Mouse (Mus musculus) hindbrain, postnatal 0 days (tissue): Measurements from ENCODE around the gene Arid3a. TPM values are rescaled to one million over a fixed set of nuclear protein-coding genes. Genes with fewer than 3 reads are reported as not detected.

ENCODE experiments used
- ATAC-seq: fragments of 200-750 bp; cut with Nextera tagmentation; 2 replicates; pipeline ENCODE4 v1.8.0; 2017; ENCODE audit warnings: mild to moderate bottlenecking, moderate TSS enrichment, moderate library complexity
- DNase-seq: peaks from one replicate; pipeline ENCODE4 v3.0.0-alpha.2; 2015; ENCODE audit warnings: low spot score
- H3K27ac ChIP-seq: fragments of 300-500 bp; sonication (generic); 2 replicates; pipeline ENCODE4 v1.5.1; 2014; ENCODE audit warnings: mild to moderate bottlenecking
- H3K27me3 ChIP-seq: fragments of 300-500 bp; sonication (generic); 2 replicates; pipeline ENCODE4 v1.6.1; 2014; ENCODE audit warnings: low read length, mixed read lengths; ENCODE audit not compliant: insufficient read depth
- H3K36me3 ChIP-seq: fragments of 300-500 bp; sonication (generic); 2 replicates; pipeline ENCODE4 v1.6.1; 2014; ENCODE audit warnings: low read length, mixed read lengths; ENCODE audit not compliant: insufficient read depth
- H3K4me1 ChIP-seq: fragments of 300-500 bp; sonication (generic); 2 replicates; pipeline ENCODE4 v1.6.1; 2014; ENCODE audit warnings: antibody characterized with exemption, low read length, mixed read lengths; ENCODE audit not compliant: insufficient read depth
- H3K4me2 ChIP-seq: fragments of 300-500 bp; sonication (generic); 2 replicates; pipeline ENCODE4 v1.6.1; 2014; ENCODE audit warnings: low read depth, mild to moderate bottlenecking, low read length, moderate library complexity, mixed read lengths
- H3K4me3 ChIP-seq: fragments of 300-500 bp; sonication (generic); 2 replicates; pipeline ENCODE4 v1.5.1; 2014; ENCODE audit warnings: low read length
- H3K9ac ChIP-seq: fragments of 300-500 bp; sonication (generic); replicated peaks from 2 replicates; pipeline ENCODE4 v1.6.1; 2014; ENCODE audit warnings: mild to moderate bottlenecking, low read length, moderate library complexity, mixed read lengths
- H3K9me3 ChIP-seq: fragments of 300-500 bp; sonication (generic); 2 replicates; pipeline ENCODE4 v1.6.1; 2016; ENCODE audit warnings: low read length, mixed read lengths
- CTCF ChIP-seq: IDR thresholded peaks from 2 replicates; pipeline ENCODE4 v1.5.1; 2016; ENCODE audit warnings: antibody characterized with exemption, control low read depth, low read depth
- WGBS: fragments of 180-500 bp; shearing (Covaris S2); extraction: QIAGEN DNeasy Blood & Tissue Kit; methylation state at CpG from one replicate; pipeline ENCODE4 v1.1.7; 2014; 5-methylcytosine and 5-hydroxymethylcytosine counted together
- polyA plus RNA-seq: library from polyadenylated mRNA; unstranded; fragments of >200 nt; fragmentation: Nextera tagmentation; extraction: Ambion mirVana; gene quantifications from 2 replicates; pipeline ENCODE4 v1.2.1, GENCODE M21; 2015
- total RNA-seq: library from RNA; depleted of rRNA; stranded (reverse); fragments of >200 nt; gene quantifications from 2 replicates; pipeline ENCODE4 v1.2.3, GENCODE M21; 2014; rRNA removed

Gene Arid3a
- total and polyA plus RNA-seq, 2 experiments from 2014 or later = 2.6 to 10.1 TPM

GRCm38 (mm10) chr10:80004233-80004705 is 77.4 kb downstream of the Arid3a start:
- Histone ChIP-seq H3K27ac (no peak overlapping the region), H3K27me3 (0 out of 2 replicates have a peak, but pooled peaks cover 5% of the 10 kb centered on the region), H3K36me3 (no peaks in the 10 kb centered on the region), H3K4me3 (no peak overlapping the region), H3K9me3 (no peaks in the 10 kb centered on the region), H3K9ac (no peak overlapping the region), H3K4me2 (no peak overlapping the region), H3K4me1 (0 out of 2 replicates have a peak, but pooled peaks cover 7% of the 10 kb centered on the region)
- peak; percentile 36; the same call in 1 of the 2 replicates for ATAC-seq
- no peak for TF ChIP-seq CTCF
- DNase-seq = no peak
- 69% methylated on average over 8 of the region's 8 CpGs for WGBS

Other genes with a start within 250 kb of the Arid3a start
Only the 30 nearest of the 35 such genes appear.
- gene Hcn2, start 210.4 kb upstream of the Arid3a start, total RNA-seq = 92.6 and 101 TPM in 2 replicates
- 5.5 and 6.6 TPM in 2 replicates for gene Hcn2, start 210.4 kb upstream of the Arid3a start, polyA plus RNA-seq
- gene Polrmt, start 180.5 kb upstream of the Arid3a start, total RNA-seq = 30.4 and 36.5 TPM in 2 replicates
- gene Polrmt, start 180.5 kb upstream of the Arid3a start, polyA plus RNA-seq = 29.7 and 32.6 TPM in 2 replicates
- 1.3 and 2.2 TPM in 2 replicates for gene Fgf22, start 172.0 kb upstream of the Arid3a start, total RNA-seq
- 3.8 and 5.1 TPM in 2 replicates for gene Fgf22, start 172.0 kb upstream of the Arid3a start, polyA plus RNA-seq
- gene Rnf126, start 160.1 kb upstream of the Arid3a start, total RNA-seq = 112 and 120 TPM in 2 replicates
- 108 and 119 TPM in 2 replicates for gene Rnf126, start 160.1 kb upstream of the Arid3a start, polyA plus RNA-seq
- 2.6 and 3.3 TPM in 2 replicates for gene Fstl3, start 149.8 kb upstream of the Arid3a start, total RNA-seq
- 3.1 and 3.2 TPM in 2 replicates for gene Fstl3, start 149.8 kb upstream of the Arid3a start, polyA plus RNA-seq
- 0.54 and 1.8 TPM in 2 replicates for gene Prss57, start 136.1 kb upstream of the Arid3a start, total RNA-seq
- 0.13 and 0.33 TPM in 2 replicates for gene Prss57, start 136.1 kb upstream of the Arid3a start, polyA plus RNA-seq
- 156 and 157 TPM in 2 replicates for gene Palm, start 133.5 kb upstream of the Arid3a start, total RNA-seq
- gene Palm, start 133.5 kb upstream of the Arid3a start, polyA plus RNA-seq = 221 and 242 TPM in 2 replicates
- 0.05 and 0.22 TPM in 2 replicates for gene Misp, start 106.1 kb upstream of the Arid3a start, total RNA-seq
- 0.33 TPM in 1 of 2 replicates, not detected in the other for gene Misp, start 106.1 kb upstream of the Arid3a start, polyA plus RNA-seq
- 166 and 173 TPM in 2 replicates for gene Ptbp1, start 72.6 kb upstream of the Arid3a start, total RNA-seq
- 58.9 and 65.5 TPM in 2 replicates for gene Ptbp1, start 72.6 kb upstream of the Arid3a start, polyA plus RNA-seq
- gene Prtn3, start 52.6 kb upstream of the Arid3a start, total RNA-seq = 9.4 and 20.5 TPM in 2 replicates
- 11.6 and 11.8 TPM in 2 replicates for gene Prtn3, start 52.6 kb upstream of the Arid3a start, polyA plus RNA-seq
- gene Plppr3, start 52.4 kb upstream of the Arid3a start, total RNA-seq = 487 and 541 TPM in 2 replicates
- gene Plppr3, start 52.4 kb upstream of the Arid3a start, polyA plus RNA-seq = 268 and 283 TPM in 2 replicates
- not detected in 2 replicates for gene Elane, start 40.8 kb upstream of the Arid3a start, total RNA-seq
- gene Elane, start 40.8 kb upstream of the Arid3a start, polyA plus RNA-seq = 0.24 TPM in 1 of 2 replicates, not detected in the other
- gene Cfd, start 36.2 kb upstream of the Arid3a start, total RNA-seq = not detected in 2 replicates
- not detected in 2 replicates for gene Cfd, start 36.2 kb upstream of the Arid3a start, polyA plus RNA-seq
- 71.4 and 82.2 TPM in 2 replicates for gene Med16, start 18.1 kb upstream of the Arid3a start, total RNA-seq
- 43.2 and 48.4 TPM in 2 replicates for gene Med16, start 18.1 kb upstream of the Arid3a start, polyA plus RNA-seq
- gene Gm26602, start 16.2 kb upstream of the Arid3a start, total RNA-seq = not detected in 2 replicates
- gene Gm26602, start 16.2 kb upstream of the Arid3a start, polyA plus RNA-seq = 4.9 and 17.2 TPM in 2 replicates
- 7.7 and 9.4 TPM in 2 replicates for gene Kiss1r, start 10.1 kb upstream of the Arid3a start, total RNA-seq
- gene Kiss1r, start 10.1 kb upstream of the Arid3a start, polyA plus RNA-seq = 3.4 and 3.9 TPM in 2 replicates
- gene R3hdm4, start 5.8 kb upstream of the Arid3a start, total RNA-seq = 111 and 133 TPM in 2 replicates
- gene R3hdm4, start 5.8 kb upstream of the Arid3a start, polyA plus RNA-seq = 252 and 267 TPM in 2 replicates
- gene Wdr18, start 33.1 kb downstream of the Arid3a start, total RNA-seq = 74.6 and 81.6 TPM in 2 replicates
- 109 TPM in 2 replicates for gene Wdr18, start 33.1 kb downstream of the Arid3a start, polyA plus RNA-seq
- 0.68 and 0.97 TPM in 2 replicates for gene Grin3b, start 43.7 kb downstream of the Arid3a start, total RNA-seq
- 0.20 and 0.51 TPM in 2 replicates for gene Grin3b, start 43.7 kb downstream of the Arid3a start, polyA plus RNA-seq
- 161 and 179 TPM in 2 replicates for gene Tmem259, start 57.3 kb downstream of the Arid3a start, total RNA-seq
- 25.6 and 27.1 TPM in 2 replicates for gene Tmem259, start 57.3 kb downstream of the Arid3a start, polyA plus RNA-seq
- 17.2 and 17.9 TPM in 2 replicates for gene Cnn2, start 61.5 kb downstream of the Arid3a start, total RNA-seq
- gene Cnn2, start 61.5 kb downstream of the Arid3a start, polyA plus RNA-seq = 15.0 and 16.4 TPM in 2 replicates
- gene Abca7, start 69.5 kb downstream of the Arid3a start, total RNA-seq = 11.6 and 19.1 TPM in 2 replicates
- 2.3 and 2.4 TPM in 2 replicates for gene Abca7, start 69.5 kb downstream of the Arid3a start, polyA plus RNA-seq
- gene Arhgap45, start 89.6 kb downstream of the Arid3a start, total RNA-seq = 2.9 and 3.3 TPM in 2 replicates
- gene Arhgap45, start 89.6 kb downstream of the Arid3a start, polyA plus RNA-seq = 1.7 and 1.8 TPM in 2 replicates
- gene Polr2e, start 112.8 kb downstream of the Arid3a start, total RNA-seq = 93.3 and 100 TPM in 2 replicates
- 143 TPM in 2 replicates for gene Polr2e, start 112.8 kb downstream of the Arid3a start, polyA plus RNA-seq
- gene Gpx4, start 120.1 kb downstream of the Arid3a start, total RNA-seq = 373 and 379 TPM in 2 replicates
- 757 and 762 TPM in 2 replicates for gene Gpx4, start 120.1 kb downstream of the Arid3a start, polyA plus RNA-seq
- gene Sbno2, start 178.5 kb downstream of the Arid3a start, total RNA-seq = 22.8 and 23.7 TPM in 2 replicates
- 6.9 and 7.8 TPM in 2 replicates for gene Sbno2, start 178.5 kb downstream of the Arid3a start, polyA plus RNA-seq
- gene Stk11, start 188.8 kb downstream of the Arid3a start, total RNA-seq = 86.4 and 86.6 TPM in 2 replicates
- 13.9 and 15.0 TPM in 2 replicates for gene Stk11, start 188.8 kb downstream of the Arid3a start, polyA plus RNA-seq
- gene Atp5d, start 211.6 kb downstream of the Arid3a start, total RNA-seq = 273 and 303 TPM in 2 replicates
- gene Atp5d, start 211.6 kb downstream of the Arid3a start, polyA plus RNA-seq = 733 and 736 TPM in 2 replicates
- gene Cbarp, start 213.8 kb downstream of the Arid3a start, total RNA-seq = 270 and 288 TPM in 2 replicates
- 95.5 and 106 TPM in 2 replicates for gene Cbarp, start 213.8 kb downstream of the Arid3a start, polyA plus RNA-seq
- 146 and 172 TPM in 2 replicates for gene Midn, start 221.2 kb downstream of the Arid3a start, total RNA-seq
- 14.7 and 15.8 TPM in 2 replicates for gene Midn, start 221.2 kb downstream of the Arid3a start, polyA plus RNA-seq